Mouse (Mus musculus) intestine, postnatal 0 days (tissue): ENCODE measurements around the gene Pprc1. TPM values are rescaled to one million over a fixed set of nuclear protein-coding genes. Genes with fewer than 3 reads are reported as not detected.

ENCODE experiments used
- ATAC-seq: fragments of 200-750 bp; cut with Nextera tagmentation; 2 replicates; pipeline ENCODE4 v1.8.0; 2017; ENCODE audit warnings: mild to moderate bottlenecking, moderate TSS enrichment, moderate library complexity
- H3K27ac ChIP-seq: fragments of 300-500 bp; sonication (generic); 2 replicates; pipeline ENCODE4 v1.5.1; 2014; ENCODE audit warnings: mild to moderate bottlenecking, low read depth, low read length, moderate library complexity
- H3K27me3 ChIP-seq: fragments of 300-500 bp; sonication (generic); replicated peaks from 2 replicates; pipeline ENCODE4 v1.6.1; 2014; ENCODE audit warnings: low read length, mixed read lengths; ENCODE audit not compliant: control insufficient read depth, insufficient read depth
- H3K36me3 ChIP-seq: fragments of 300-500 bp; sonication (generic); 2 replicates; pipeline ENCODE4 v1.6.1; 2014; ENCODE audit warnings: mild to moderate bottlenecking, moderate library complexity; ENCODE audit not compliant: control insufficient read depth, insufficient read depth
- H3K4me1 ChIP-seq: fragments of 300-500 bp; sonication (generic); replicated peaks from 2 replicates; pipeline ENCODE4 v1.6.1; 2014; ENCODE audit warnings: antibody characterized with exemption, low read length, mixed read lengths; ENCODE audit not compliant: control insufficient read depth, insufficient read depth
- H3K4me2 ChIP-seq: fragments of 300-500 bp; sonication (generic); replicated peaks from 2 replicates; pipeline ENCODE4 v1.6.1; 2014; ENCODE audit warnings: low read depth, mild to moderate bottlenecking, moderate library complexity
- H3K4me3 ChIP-seq: fragments of 300-500 bp; sonication (generic); 2 replicates; pipeline ENCODE4 v1.5.1; 2014; ENCODE audit warnings: low read depth, low read length
- H3K9ac ChIP-seq: fragments of 300-500 bp; sonication (generic); 2 replicates; pipeline ENCODE4 v1.6.1; 2014; ENCODE audit warnings: mild to moderate bottlenecking, low read depth, low read length
- H3K9me3 ChIP-seq: fragments of 300-500 bp; sonication (generic); 2 replicates; pipeline ENCODE4 v1.6.1; 2016; ENCODE audit warnings: mixed run types; ENCODE audit not compliant: control insufficient read depth
- CTCF ChIP-seq: sonication (generic); IDR thresholded peaks from 2 replicates; pipeline ENCODE4 v1.5.1; 2016; ENCODE audit warnings: low read depth, mild to moderate bottlenecking, control low read depth, antibody characterized with exemption, moderate library complexity
- WGBS: fragments of 180-500 bp; shearing (Covaris S2); extraction: QIAGEN DNeasy Blood & Tissue Kit; methylation state at CpG from one replicate; pipeline ENCODE4 v1.1.7; 2014; 5-methylcytosine and 5-hydroxymethylcytosine counted together
- polyA plus RNA-seq: library from polyadenylated mRNA; unstranded; fragments of >200 nt; fragmentation: Nextera tagmentation; extraction: Ambion mirVana; gene quantifications from 2 replicates; pipeline ENCODE4 v1.2.1, GENCODE M21; 2015

Gene Pprc1
- polyA plus RNA-seq, 1 experiment from 2014 or later: 8.3 TPM

DNA sequence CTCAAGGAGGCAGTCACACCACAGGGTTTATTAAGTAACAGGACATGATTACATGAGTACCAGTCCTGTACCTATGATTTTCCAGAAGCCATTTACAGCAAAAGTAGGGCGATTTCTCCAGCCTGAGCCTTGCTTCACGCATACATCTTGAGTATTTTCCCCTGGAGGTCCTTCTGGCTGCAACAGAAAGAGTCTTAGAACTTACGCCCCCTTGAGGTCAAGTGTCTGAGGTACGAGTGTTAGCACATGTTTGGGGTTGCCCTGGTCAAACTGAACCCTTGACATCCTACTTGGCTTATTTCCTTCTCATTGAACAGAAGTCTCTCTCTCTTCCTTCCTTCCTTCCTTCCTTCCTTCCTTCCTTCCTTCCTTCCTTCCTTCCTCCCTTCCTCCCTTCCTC lies 69.9 kb downstream of the Pprc1 start:
- Histone ChIP-seq H3K27me3 (no peaks in the 10 kb centered on the region), H3K4me1 (no peaks in the 10 kb centered on the region), H3K9ac (no peak overlapping the region), H3K4me3 (no peak overlapping the region), H3K36me3 (no peaks in the 10 kb centered on the region), H3K9me3 (no peaks in the 10 kb centered on the region), H3K27ac (no peak overlapping the region), H3K4me2 (no peak overlapping the region)
- no peak for TF ChIP-seq CTCF
- WGBS: 47% methylated on average over 4 of the region's 4 CpGs
- ATAC-seq: no peak

DNA sequence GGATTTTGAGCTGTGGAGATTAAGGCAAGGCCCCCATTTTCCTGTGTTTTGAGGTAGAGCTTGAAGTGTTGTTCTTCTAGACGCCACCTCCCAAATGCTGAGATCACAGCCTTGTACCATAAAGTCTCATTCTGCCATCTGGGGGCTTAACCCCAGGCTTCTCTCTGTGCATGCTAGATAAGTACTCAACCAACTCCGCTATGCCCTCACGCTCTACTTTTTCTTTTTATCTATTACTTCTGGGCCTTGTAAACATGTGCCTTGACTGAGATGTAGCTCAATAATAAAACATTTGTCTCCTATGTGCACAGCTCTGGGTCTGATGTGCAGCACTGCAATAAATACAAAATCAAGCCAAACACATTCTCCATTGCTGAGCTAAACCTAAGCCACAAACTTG lies 74.8 kb downstream of the Pprc1 start:
- H3K9ac ChIP-seq: no peak overlapping the region
- H3K9me3 ChIP-seq: no peaks in the 10 kb centered on the region
- ATAC-seq: no peak
- no peak for TF ChIP-seq CTCF
- 86% methylated on average over 3 of the region's 3 CpGs for WGBS
- no peaks in the 10 kb centered on the region for H3K27me3 ChIP-seq
- no peak overlapping the region for H3K27ac ChIP-seq
- no peak overlapping the region for H3K4me2 ChIP-seq
- H3K36me3 ChIP-seq: no peaks in the 10 kb centered on the region
- no peak overlapping the region for H3K4me3 ChIP-seq
- H3K4me1 ChIP-seq: no peaks in the 10 kb centered on the region

GRCm38 (mm10) chr19:46120872-46121271 lies 76.2 kb downstream of the Pprc1 start:
- H3K9me3 ChIP-seq: no peaks in the 10 kb centered on the region
- H3K27me3 ChIP-seq: no peaks in the 10 kb centered on the region
- ATAC-seq: no peak
- no peaks in the 10 kb centered on the region for H3K4me1 ChIP-seq
- no peaks in the 10 kb centered on the region for H3K36me3 ChIP-seq
- H3K27ac ChIP-seq: no peak overlapping the region
- no peak overlapping the region for H3K4me3 ChIP-seq
- no peak for TF ChIP-seq CTCF
- no peak overlapping the region for H3K9ac ChIP-seq
- no peak overlapping the region for H3K4me2 ChIP-seq
- 71% methylated on average over 6 of the region's 6 CpGs for whole genome bisulfite sequencing

Other genes with a start within 250 kb of the Pprc1 start
- 3.6 and 4.7 TPM in 2 replicates for gene Kcnip2, start 228.8 kb upstream of the Pprc1 start, polyA plus RNA-seq
- 9.9 and 10.1 TPM in 2 replicates for gene Armh3, start 46.4 kb upstream of the Pprc1 start, polyA plus RNA-seq
- gene Hps6, start 41.4 kb upstream of the Pprc1 start, polyA plus RNA-seq: 5.3 and 5.4 TPM in 2 replicates
- gene Ldb1, start 328 bp downstream of the Pprc1 start, polyA plus RNA-seq: 31.0 and 35.5 TPM in 2 replicates
- 22.2 and 25.1 TPM in 2 replicates for gene Nolc1, start 31.0 kb downstream of the Pprc1 start, polyA plus RNA-seq
- gene Elovl3, start 87.0 kb downstream of the Pprc1 start, polyA plus RNA-seq: not detected in 2 replicates
- gene Pitx3, start 103.4 kb downstream of the Pprc1 start, polyA plus RNA-seq: not detected in 2 replicates
- 28.0 and 32.1 TPM in 2 replicates for gene Gbf1, start 107.6 kb downstream of the Pprc1 start, polyA plus RNA-seq